Mouse (Mus musculus): ENCODE results near the gene Rragd.

DNA sequence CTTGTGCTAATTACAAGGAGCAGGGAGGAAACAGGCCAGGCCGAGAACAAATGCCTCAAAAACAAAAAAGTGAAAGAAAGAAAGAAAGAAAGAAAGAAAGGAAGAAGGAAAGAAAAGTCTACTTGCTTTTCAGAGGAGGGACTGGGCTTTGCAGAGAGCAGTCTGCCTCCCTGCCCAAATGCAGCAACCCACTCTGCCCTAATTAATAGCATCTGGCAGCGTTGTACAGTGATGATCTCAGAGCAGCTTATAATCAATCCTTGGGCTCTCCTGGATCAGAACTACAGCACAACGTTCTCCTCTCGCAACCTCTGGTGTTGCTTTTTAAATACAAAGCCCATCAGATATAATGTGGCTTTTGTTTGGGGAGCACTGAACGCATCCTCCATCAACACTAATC, 42.9 kb upstream of the Rragd start:
- TF ChIP-seq EP300 (IDR thresholded peaks at IDR 0.05; ENCODE audit: low read depth) (no peak), CTCF (IDR thresholded peaks at IDR 0.05; ENCODE audit: low read depth) (no peak)

Measured in liver, postnatal 0 days (tissue).